Mouse (Mus musculus) embryonic facial prominence, embryonic 15.5 days (tissue): ENCODE results near the gene Fam20b. TPM values are rescaled to one million over a fixed set of nuclear protein-coding genes. Genes with fewer than 3 reads are reported as not detected.

Experiments used
- ATAC-seq: fragments of 200-750 bp; cut with Nextera tagmentation; 2 replicates; pipeline ENCODE4 v1.8.0; 2017; ENCODE audit warnings: low read depth, moderate TSS enrichment; ENCODE audit not compliant: insufficient number of reproducible peaks, low FRiP score, low TSS enrichment
- H3K27ac ChIP-seq: fragments of 300-500 bp; sonication (generic); replicated peaks from 2 replicates; pipeline ENCODE4 v1.5.1; 2015; ENCODE audit warnings: mild to moderate bottlenecking, inconsistent platforms
- H3K27me3 ChIP-seq: fragments of 300-500 bp; sonication (generic); 2 replicates; pipeline ENCODE4 v1.6.1; 2015; ENCODE audit warnings: inconsistent platforms
- H3K36me3 ChIP-seq: fragments of 300-500 bp; sonication (generic); 2 replicates; pipeline ENCODE4 v1.6.1; 2015; ENCODE audit warnings: mild to moderate bottlenecking, inconsistent platforms
- H3K4me1 ChIP-seq: fragments of 300-500 bp; sonication (generic); 2 replicates; pipeline ENCODE4 v1.6.1; 2015; ENCODE audit warnings: inconsistent platforms
- H3K4me2 ChIP-seq: fragments of 300-500 bp; sonication (generic); replicated peaks from 2 replicates; pipeline ENCODE4 v1.6.1; 2015; ENCODE audit warnings: mild to moderate bottlenecking, inconsistent platforms
- H3K4me3 ChIP-seq: fragments of 300-500 bp; sonication (generic); replicated peaks from 2 replicates; pipeline ENCODE4 v1.5.1; 2015; ENCODE audit warnings: mild to moderate bottlenecking, inconsistent platforms
- H3K9ac ChIP-seq: fragments of 300-500 bp; sonication (generic); 2 replicates; pipeline ENCODE4 v1.6.1; 2015; ENCODE audit warnings: inconsistent platforms
- H3K9me3 ChIP-seq: fragments of 300-500 bp; sonication (generic); replicated peaks from 2 replicates; pipeline ENCODE4 v1.6.1; 2016; ENCODE audit warnings: inconsistent platforms
- WGBS: fragments of 180-500 bp; shearing (Covaris S2); methylation state at CpG from one replicate; pipeline ENCODE4 v1.1.7; 2015; 5-methylcytosine and 5-hydroxymethylcytosine counted together
- polyA plus RNA-seq: library from polyadenylated mRNA; unstranded; fragments of >200 nt; fragmentation: Nextera tagmentation; extraction: Ambion mirVana; gene quantifications from 2 replicates; pipeline ENCODE4 v1.2.1, GENCODE M21; 2015

Gene Fam20b
- polyA plus RNA-seq, 1 experiment from 2014 or later, result 28.0 TPM

DNA sequence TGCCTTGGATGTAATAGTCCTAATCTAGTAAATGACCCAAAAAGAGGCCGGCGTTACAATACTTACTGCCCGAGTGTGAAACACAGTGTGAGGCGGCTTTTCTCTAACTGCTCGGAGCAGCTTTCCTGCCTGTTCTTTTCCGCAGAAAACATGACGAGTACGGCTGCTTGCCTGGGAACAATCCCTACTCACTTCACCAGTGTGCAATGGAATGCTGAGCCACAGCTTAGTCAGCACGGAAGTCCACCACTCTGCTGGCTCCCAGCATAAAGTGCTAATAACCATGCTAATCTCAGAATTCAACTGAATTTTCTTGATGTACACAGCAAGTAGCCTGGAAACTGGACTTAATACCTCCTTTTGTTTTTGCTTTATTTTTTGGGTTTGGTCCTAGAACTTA lies 39.3 kb downstream of the Fam20b start:
- no peak overlapping the region for H3K27ac ChIP-seq
- H3K9ac ChIP-seq, result no peak overlapping the region
- H3K4me1 ChIP-seq, result peaks cover 3% of the 10 kb centered on the region
- 88% methylated on average over 9 of the region's 9 CpGs for WGBS
- no peaks in the 10 kb centered on the region for H3K9me3 ChIP-seq
- H3K36me3 ChIP-seq, result peaks cover 31% of the 10 kb centered on the region
- no peaks in the 10 kb centered on the region for H3K27me3 ChIP-seq
- no peak for ATAC-seq
- no peak overlapping the region for H3K4me2 ChIP-seq
- no peak overlapping the region for H3K4me3 ChIP-seq

DNA sequence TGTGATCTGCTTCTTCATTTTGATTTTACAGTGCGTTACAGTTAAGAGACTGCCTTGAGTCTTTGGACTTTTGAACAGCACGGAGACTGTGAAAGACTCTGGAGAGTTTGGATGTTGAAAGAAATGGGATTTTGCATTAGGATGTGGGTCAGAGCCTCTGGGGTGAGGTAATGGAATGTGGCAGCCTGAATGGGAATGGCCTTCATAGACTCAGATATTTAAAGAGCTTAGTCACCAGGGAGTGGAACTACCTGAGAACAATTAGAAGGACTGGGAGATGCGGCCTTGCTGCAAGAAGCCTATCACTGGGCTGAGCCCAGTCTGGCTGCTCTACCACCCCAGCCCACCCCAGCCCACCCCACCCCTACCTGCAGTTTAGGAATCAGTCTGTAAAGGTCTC lies 41.7 kb downstream of the Fam20b start:
- H3K36me3 ChIP-seq, result peaks cover 19% of the 10 kb centered on the region

DNA sequence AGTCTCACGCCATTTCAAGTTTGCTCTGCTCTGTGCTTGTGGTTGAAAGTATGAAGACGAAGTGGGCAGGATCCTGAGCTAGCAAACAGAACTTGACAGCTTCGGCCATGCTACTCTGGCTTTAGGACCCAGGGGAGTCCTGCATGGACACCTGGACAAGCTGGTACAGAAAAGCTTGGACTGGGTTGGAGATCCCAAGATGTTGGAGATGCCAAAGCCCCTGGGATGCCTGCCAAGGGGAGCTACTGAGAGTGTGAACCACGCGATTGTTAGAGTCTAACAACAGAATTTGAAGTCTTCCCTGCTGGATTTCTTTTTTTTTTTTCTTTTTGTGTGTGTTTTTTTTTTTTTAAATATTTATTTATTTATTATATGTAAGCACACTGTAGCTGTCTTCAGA lies 42.3 kb downstream of the Fam20b start:
- no peaks in the 10 kb centered on the region for H3K9me3 ChIP-seq
- peaks cover 12% of the 10 kb centered on the region for H3K4me1 ChIP-seq
- ATAC-seq, result no peak
- H3K9ac ChIP-seq, result no peak overlapping the region
- no peak overlapping the region for H3K27ac ChIP-seq
- WGBS, result 82% methylated on average over 5 of the region's 5 CpGs
- peaks cover 19% of the 10 kb centered on the region for H3K36me3 ChIP-seq
- H3K4me2 ChIP-seq, result no peak overlapping the region
- H3K4me3 ChIP-seq, result no peak overlapping the region
- no peaks in the 10 kb centered on the region for H3K27me3 ChIP-seq

More for the DNA sequence above, 41.7 kb downstream of the Fam20b start:
- Histone ChIP-seq H3K27me3 (no peaks in the 10 kb centered on the region), H3K9ac (no peak overlapping the region), H3K27ac (no peak overlapping the region), H3K4me2 (no peak overlapping the region), H3K4me3 (no peak overlapping the region), H3K4me1 (peaks cover 12% of the 10 kb centered on the region), H3K9me3 (no peaks in the 10 kb centered on the region)
- ATAC-seq, result no peak
- WGBS, result 74% methylated on average over 3 of the region's 3 CpGs

DNA sequence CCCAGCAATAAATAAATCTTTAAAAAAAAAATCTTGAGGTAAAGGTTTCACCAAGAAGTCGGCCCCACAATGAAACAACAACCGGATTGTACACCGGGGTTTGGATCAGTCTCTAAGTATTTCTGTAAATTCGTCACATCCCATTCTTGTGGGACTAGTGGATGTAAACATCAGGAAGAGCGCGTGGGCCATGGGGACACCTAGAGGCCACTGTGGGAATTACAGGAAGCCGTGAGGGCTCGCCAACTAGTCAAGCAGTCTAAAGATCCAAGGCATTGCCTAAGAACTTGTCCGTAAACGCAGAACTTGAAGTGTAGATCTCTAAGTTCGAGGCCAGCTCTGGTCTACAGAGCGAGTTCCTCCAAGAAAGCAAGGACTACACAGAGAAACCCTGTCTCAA lies 42.7 kb downstream of the Fam20b start:
- WGBS, result 37% methylated on average over 12 of the region's 12 CpGs
- H3K9me3 ChIP-seq, result no peaks in the 10 kb centered on the region
- no peak overlapping the region for H3K4me2 ChIP-seq
- no peak for ATAC-seq
- H3K4me1 ChIP-seq, result peaks cover 12% of the 10 kb centered on the region
- H3K9ac ChIP-seq, result no peak overlapping the region
- peaks cover 16% of the 10 kb centered on the region for H3K36me3 ChIP-seq
- H3K27me3 ChIP-seq, result no peaks in the 10 kb centered on the region
- no peak overlapping the region for H3K4me3 ChIP-seq
- H3K27ac ChIP-seq, result no peak overlapping the region

DNA sequence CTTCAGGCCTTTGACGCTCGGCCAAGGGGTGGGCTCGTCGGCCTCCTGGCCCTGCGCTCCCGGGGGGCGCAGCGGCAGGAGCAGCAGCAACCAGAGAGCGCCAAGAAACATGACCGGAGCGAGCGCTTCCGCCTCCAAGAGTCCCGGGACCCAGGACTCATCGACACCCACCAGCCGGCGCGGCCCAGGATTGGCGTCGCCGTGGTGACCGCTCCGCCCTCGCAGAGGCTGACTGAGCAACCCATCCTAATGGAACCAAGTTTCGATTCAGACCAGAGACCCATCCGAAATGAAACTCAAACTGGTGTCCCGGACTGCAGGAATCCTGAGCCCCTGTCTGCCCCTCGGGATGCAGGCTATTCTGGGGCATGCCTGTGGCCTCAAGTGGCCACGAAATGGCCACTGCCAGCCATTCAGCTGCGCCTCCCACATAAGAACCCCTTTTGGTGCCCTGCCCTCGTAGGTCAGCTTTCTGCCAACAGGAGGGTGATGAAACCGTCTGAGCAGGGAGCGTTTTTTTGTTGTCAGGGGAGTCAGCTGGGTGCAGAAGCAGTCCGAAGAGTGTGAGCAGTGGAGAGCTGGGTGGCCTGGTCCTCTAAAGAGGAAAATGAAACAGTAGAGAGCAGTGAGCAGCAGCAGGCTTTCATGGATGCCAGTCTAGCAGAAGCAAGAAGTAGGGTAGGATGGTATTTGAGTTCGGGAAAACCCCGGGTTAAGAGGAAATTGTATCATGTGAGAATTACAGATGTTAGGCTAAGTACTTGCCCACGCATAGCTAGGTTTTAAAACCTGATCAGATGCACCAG lies 44.5 kb downstream of the Fam20b start, which contains the start of gene Tor3a:
TSS of gene Tor3a (minus strand) at position 162 of the 806 bp plus-strand sequence.
- Histone ChIP-seq H3K4me2 (peak within 1 kb of the TSS; percentile 91), H3K27ac (peak within 1 kb of the TSS; percentile 66), H3K4me1 (peaks cover 12% of the 10 kb centered on the region), H3K27me3 (no peaks in the 10 kb centered on the region), H3K36me3 (no peaks in the 10 kb centered on the region), H3K9ac (peak within 1 kb of the TSS; percentile 27), H3K9me3 (no peaks in the 10 kb centered on the region), H3K4me3 (peak within 1 kb of the TSS; percentile 60)
- ATAC-seq, result peak; percentile 82
- WGBS, result 5% methylated on average over 37 of the region's 37 CpGs

DNA sequence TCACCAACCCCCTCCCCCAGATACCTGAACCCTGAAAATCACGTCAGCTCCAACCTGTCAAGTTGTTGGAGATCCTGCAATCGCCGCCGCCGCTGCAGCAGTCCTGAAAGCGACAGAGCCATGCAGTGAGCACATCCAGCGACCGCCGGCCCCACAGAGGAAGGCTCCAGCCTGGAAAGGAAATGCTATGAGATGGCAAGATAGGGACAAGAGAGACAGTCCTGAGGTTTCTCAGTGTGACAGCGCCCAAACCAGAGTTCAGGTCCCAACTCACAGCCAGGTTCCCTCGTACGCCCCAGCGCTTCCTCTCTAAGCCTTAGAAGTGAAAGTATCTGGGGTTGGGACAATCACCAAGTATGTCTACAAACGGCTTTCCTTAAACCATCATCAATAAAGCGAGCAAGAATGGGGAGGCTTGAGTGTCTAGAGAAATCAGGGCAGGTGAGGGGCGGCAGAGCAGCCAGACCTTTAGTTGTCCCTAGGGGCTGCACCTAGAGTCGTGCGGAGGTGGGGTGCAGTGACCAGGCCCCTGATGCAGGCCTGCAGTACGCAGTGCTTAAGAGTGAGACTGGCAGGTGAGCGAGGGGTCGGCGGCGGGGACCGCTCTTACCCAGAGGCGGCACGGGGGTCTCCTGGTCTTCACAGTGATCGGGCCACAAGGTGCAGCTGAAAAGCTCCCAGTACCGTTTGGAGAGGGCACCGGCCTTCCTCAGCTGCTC lies 45.3 kb downstream of the Fam20b start:
- ATAC-seq, result no peak
- Histone ChIP-seq H3K9me3 (no peaks in the 10 kb centered on the region), H3K4me2 (peak overlapping the region; percentile 91), H3K27me3 (no peaks in the 10 kb centered on the region), H3K4me3 (peak overlapping the region; percentile 60), H3K4me1 (peaks cover 14% of the 10 kb centered on the region), H3K9ac (peak overlapping the region; percentile 27), H3K36me3 (no peaks in the 10 kb centered on the region), H3K27ac (no peak overlapping the region)
- 2% methylated on average over 29 of the region's 29 CpGs for WGBS

DNA sequence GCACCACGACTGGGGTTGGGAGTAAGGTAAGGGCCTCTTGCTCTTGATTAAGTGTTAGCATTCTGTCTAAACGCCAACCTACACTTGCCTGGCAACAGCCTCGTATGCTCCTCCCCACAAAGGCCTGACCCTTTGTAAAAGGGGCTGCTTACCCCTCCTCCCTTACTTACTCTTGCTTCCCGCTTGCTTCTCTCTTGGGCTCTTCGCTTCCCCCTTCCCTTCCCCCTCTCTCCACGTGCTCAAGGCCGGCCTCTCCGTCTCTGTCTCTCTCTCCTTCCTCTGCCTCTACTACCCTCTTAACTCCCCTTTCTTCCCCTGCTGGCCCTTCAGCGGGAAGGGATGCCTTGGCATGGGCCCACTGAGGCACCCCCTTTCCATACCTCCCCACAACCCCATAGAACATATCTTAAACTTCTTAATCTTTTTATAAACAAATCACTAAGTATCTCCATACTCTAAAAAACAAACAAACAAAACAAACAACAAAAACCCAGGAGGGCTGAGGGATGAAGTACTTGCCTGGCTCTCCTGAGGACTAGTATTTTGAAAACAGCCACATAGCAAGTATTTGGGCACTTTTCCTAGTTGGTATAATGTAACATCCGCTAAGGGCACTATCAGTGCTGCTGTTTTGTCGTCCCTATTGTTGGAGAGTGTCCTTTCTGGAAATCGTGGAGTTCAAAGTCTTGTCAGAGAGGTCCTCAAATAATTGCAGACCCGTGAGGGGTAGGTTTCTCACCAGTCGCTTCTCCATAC lies 46.0 kb downstream of the Fam20b start:
- WGBS, result 20% methylated on average over 14 of the region's 14 CpGs
- no peak for ATAC-seq
- Histone ChIP-seq H3K4me3 (peak overlapping the region; percentile 60), H3K4me1 (peaks cover 18% of the 10 kb centered on the region), H3K27me3 (no peaks in the 10 kb centered on the region), H3K9me3 (no peaks in the 10 kb centered on the region), H3K9ac (no peak overlapping the region), H3K27ac (no peak overlapping the region), H3K4me2 (peak overlapping the region; percentile 91), H3K36me3 (no peaks in the 10 kb centered on the region)

DNA sequence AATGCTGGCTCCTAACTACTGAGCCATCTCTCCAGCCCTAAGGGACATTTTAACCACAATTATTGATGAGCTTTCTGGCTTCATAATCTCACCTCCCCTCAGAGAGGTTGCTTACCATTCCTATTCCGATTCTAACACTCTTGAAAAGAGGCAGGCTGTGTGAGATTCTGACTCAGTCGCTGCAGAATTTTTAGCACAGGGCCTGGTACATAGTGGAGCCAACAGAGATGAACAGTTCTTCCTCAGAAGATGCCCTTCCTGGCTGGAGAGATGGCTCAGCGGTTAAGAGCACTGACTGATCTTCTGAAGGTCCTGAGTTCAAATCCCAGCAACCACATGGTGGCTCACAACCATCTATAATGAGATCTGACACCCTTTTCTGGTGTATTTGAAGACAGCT lies 47.0 kb downstream of the Fam20b start:
- no peak overlapping the region for H3K4me2 ChIP-seq
- no peak for ATAC-seq
- H3K27me3 ChIP-seq, result no peaks in the 10 kb centered on the region
- no peak overlapping the region for H3K27ac ChIP-seq
- peaks cover 20% of the 10 kb centered on the region for H3K4me1 ChIP-seq
- no peaks in the 10 kb centered on the region for H3K9me3 ChIP-seq
- WGBS, result 95% methylated on average over 3 of the region's 3 CpGs
- H3K4me3 ChIP-seq, result no peak overlapping the region
- no peaks in the 10 kb centered on the region for H3K36me3 ChIP-seq
- no peak overlapping the region for H3K9ac ChIP-seq

DNA sequence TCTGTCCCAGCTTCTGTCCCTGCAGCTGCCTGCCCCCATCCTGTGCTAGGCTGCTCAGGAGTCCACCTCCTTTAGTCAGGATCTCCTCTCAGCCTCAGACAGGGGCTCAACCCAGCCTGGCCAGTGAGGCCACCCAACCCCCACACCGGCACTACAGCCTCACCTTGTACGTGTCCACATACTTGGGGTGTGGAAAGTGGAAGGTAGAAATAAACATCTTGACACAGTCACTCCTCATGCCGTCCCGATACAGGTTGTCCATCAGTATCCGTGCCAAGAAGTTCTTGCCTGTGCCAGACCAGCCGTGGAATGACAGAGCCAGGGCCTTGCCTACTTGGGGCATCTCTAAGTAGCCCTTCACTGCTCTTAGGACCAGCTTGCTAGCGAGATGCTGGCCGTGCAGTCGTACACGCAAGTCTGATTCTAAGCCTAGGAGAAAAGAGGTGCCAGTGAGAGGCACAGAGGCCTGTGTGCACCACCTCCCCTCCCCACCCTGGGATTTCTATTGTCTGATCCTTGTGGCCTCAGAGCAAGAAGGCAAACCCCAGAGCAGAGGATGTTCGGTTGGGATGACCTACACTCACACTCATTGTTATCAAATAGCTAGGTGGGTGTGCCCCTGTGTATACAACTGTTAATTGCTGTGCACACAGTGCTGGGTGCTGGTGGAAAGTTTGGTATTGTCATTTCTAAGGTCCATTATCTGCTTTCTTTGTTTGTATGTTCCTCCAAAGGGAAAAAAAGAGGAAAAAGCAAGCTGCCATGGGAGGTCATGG lies 49.5 kb downstream of the Fam20b start:
- Histone ChIP-seq H3K27ac (no peak overlapping the region), H3K4me3 (no peak overlapping the region), H3K4me2 (no peak overlapping the region), H3K9me3 (no peaks in the 10 kb centered on the region), H3K9ac (no peak overlapping the region), H3K36me3 (no peaks in the 10 kb centered on the region), H3K4me1 (peaks cover 19% of the 10 kb centered on the region), H3K27me3 (no peaks in the 10 kb centered on the region)
- WGBS, result 53% methylated on average over 11 of the region's 11 CpGs
- ATAC-seq, result no peak

DNA sequence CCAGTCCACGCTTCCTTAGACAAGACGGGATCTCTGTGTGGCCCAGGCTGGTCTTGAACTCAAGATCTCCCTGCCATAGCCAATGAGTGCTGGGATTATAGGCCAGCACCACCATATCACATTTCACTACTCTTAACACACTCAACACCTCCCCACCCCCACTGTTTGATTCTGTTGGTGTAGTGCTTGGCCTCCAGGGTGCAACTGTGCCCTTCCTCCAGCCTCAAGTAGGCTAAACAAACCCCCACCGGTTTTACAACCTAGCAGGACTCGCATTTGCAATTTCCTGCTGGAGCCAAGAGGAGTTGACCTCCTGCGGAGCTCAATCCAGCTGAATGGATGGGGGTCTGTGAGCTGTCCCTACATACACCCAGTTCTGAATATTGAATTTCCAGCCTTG lies 50.3 kb downstream of the Fam20b start:
- H3K4me3 ChIP-seq, result no peak overlapping the region
- H3K9me3 ChIP-seq, result no peaks in the 10 kb centered on the region
- no peaks in the 10 kb centered on the region for H3K27me3 ChIP-seq
- H3K4me2 ChIP-seq, result no peak overlapping the region
- ATAC-seq, result no peak
- 32% methylated on average over 5 of the region's 5 CpGs for WGBS
- H3K36me3 ChIP-seq, result no peaks in the 10 kb centered on the region
- no peak overlapping the region for H3K9ac ChIP-seq
- H3K27ac ChIP-seq, result no peak overlapping the region
- peaks cover 18% of the 10 kb centered on the region; the same call in 1 of the 2 replicates for H3K4me1 ChIP-seq
